Comparison of ENCODE assay signal across 26 mouse cellular contexts in genomic region chr10:41711467-41711866, GRCm38 (mm10). TPM values are rescaled to one million over a fixed set of nuclear protein-coding genes. Genes with fewer than 3 reads are reported as not detected.
A peak's percentile ranks its signal among the peaks of the same experiment; 100 is the strongest.
DNase-seq lines count a peak whose midpoint lies in the region; ATAC-seq lines count a peak whose summit lies in the region.
"Had no signal": no experiment of that assay in that cellular context is flagged by ENCODE, and none has a peak within 500 bp of the region (broad histone marks: within the 10 kb centered on the region; RNA-seq: fewer than 3 reads in every experiment).

No protein-coding gene starts in this region.

- H3K4me1 ChIP-seq in kidney, embryonic 15.5 days = peaks cover 5% of the 10 kb centered on the region
- H3K4me1 ChIP-seq: limb, embryonic 13.5 days; midbrain, embryonic 15.5 days had no signal

- H3K4me2 ChIP-seq in kidney, embryonic 15.5 days = no peak overlapping the region
- H3K4me2 ChIP-seq: heart, embryonic 15.5 days; hindbrain, embryonic 14.5 days; limb, embryonic 13.5 days; lung, embryonic 14.5 days; midbrain, embryonic 15.5 days; neural tube, embryonic 12.5 days; stomach, embryonic 15.5 days had no signal

- ATAC-seq in kidney, embryonic 15.5 days (replicated peaks; ENCODE audit: low FRiP score) = no peak
- ATAC-seq in granulocyte monocyte progenitor cell, adult 5-6 weeks (replicated peaks; ENCODE audit: poor library complexity, severe bottlenecking) = peak; percentile 56
- ATAC-seq: forebrain, embryonic 16.5 days; midbrain, embryonic 15.5 days had no signal

- H3K4me3 ChIP-seq in kidney, embryonic 15.5 days (replicated peaks) = no peak overlapping the region
- H3K4me3 ChIP-seq: forebrain, embryonic 10.5 days; heart, embryonic 15.5 days; limb, embryonic 13.5 days; midbrain, embryonic 15.5 days; neural tube, embryonic 12.5 days; stomach, embryonic 15.5 days had no signal

- 40% methylated on average over 7 of the region's 7 CpGs for WGBS in kidney, embryonic 15.5 days

- no peaks in the 10 kb centered on the region for H3K9me3 ChIP-seq in kidney, embryonic 15.5 days (replicated peaks)
- H3K9me3 ChIP-seq: heart, embryonic 15.5 days; limb, embryonic 13.5 days; midbrain, embryonic 15.5 days; neural tube, embryonic 12.5 days; stomach, embryonic 15.5 days had no signal

- no peak overlapping the region for H3K27ac ChIP-seq in kidney, embryonic 15.5 days
- H3K27ac ChIP-seq: forebrain, embryonic 10.5 days; heart, embryonic 15.5 days; hindbrain, embryonic 14.5 days; limb, embryonic 13.5 days; liver, embryonic 14.5 days; midbrain, embryonic 15.5 days; neural tube, embryonic 12.5 days; stomach, embryonic 15.5 days had no signal

- H3K36me3 ChIP-seq in kidney, embryonic 15.5 days = no peaks in the 10 kb centered on the region
- H3K36me3 ChIP-seq: forebrain, embryonic 10.5 days; heart, embryonic 15.5 days; limb, embryonic 13.5 days; midbrain, embryonic 15.5 days; neural tube, embryonic 12.5 days; stomach, embryonic 15.5 days had no signal

- no peaks in the 10 kb centered on the region for H3K27me3 ChIP-seq in kidney, embryonic 15.5 days
- H3K27me3 ChIP-seq: heart, embryonic 15.5 days; limb, embryonic 13.5 days; midbrain, embryonic 15.5 days; neural tube, embryonic 12.5 days; stomach, embryonic 15.5 days had no signal

- H3K9ac ChIP-seq in kidney, embryonic 15.5 days = no peak overlapping the region
- H3K9ac ChIP-seq: heart, embryonic 15.5 days; hindbrain, embryonic 14.5 days; limb, embryonic 13.5 days; liver, embryonic 14.5 days; lung, embryonic 14.5 days; midbrain, embryonic 15.5 days; neural tube, embryonic 12.5 days; stomach, embryonic 15.5 days had no signal

- peak; percentile 14 to 32 for DNase-seq in kidney, adult 8-10 months
- peak; percentile 32 for DNase-seq in A20 (ENCODE audit: low read depth, low spot score)
- peak; percentile 24 for DNase-seq in Muller cell, postnatal 12 days (ENCODE audit: inconsistent ontology term)
- no peak for DNase-seq in layer of hippocampus, postnatal 14 days (ENCODE audit: low spot score in 2 of 2)
- no peak for DNase-seq in right cerebral cortex, postnatal 25 days
- DNase-seq: adrenal gland, postnatal 10 days; cerebellum, adult 2 months; cerebellum, postnatal 25 days; gastrocnemius, postnatal 25 days; retina, postnatal 1 day; right cerebral cortex, postnatal 4 days; thymus, postnatal 4 days had no signal

RNA-seq across cellular contexts. Expression of gene Ccdc162, which starts 5.0 kb away (rescaled TPM):
- 0.47 and 0.75 TPM in 2 replicates for polyA plus RNA-seq in kidney, embryonic 15.5 days (2015; fragmentation: Nextera tagmentation; extraction: Ambion mirVana)
- 9.7 TPM in 1 of 2 replicates, not detected in the other for total RNA-seq in granulocyte monocyte progenitor cell, adult 5-6 weeks (2014; fragmentation: Nextera tagmentation)
- 0.05 and 0.56 TPM in 2 replicates for total RNA-seq in granulocyte monocyte progenitor cell, adult 5-6 weeks (2017)
- total RNA-seq in layer of hippocampus, postnatal 14 days (2021) = 1 to 10 TPM; 2.3 to 3.7 TPM
- total RNA-seq: megakaryocyte-erythroid progenitor cell, adult 5-6 weeks; MEL had no signal

Comparison
In these comparisons a context has a peak if more than half of its experiments do, and no peak if none do; other contexts are left out.
1. DNase-seq: peak in kidney, adult 8-10 months (2 of 2), A20 (single experiment) and Muller cell, postnatal 12 days (single experiment); none in layer of hippocampus, postnatal 14 days (0 of 2) and right cerebral cortex, postnatal 25 days (single experiment).